Mouse (Mus musculus) lung, adult 18-20 months (tissue): ENCODE data around the gene Fbxo4.

Source experiments
- DNase-seq, 2 experiments: peaks; one replicate each; pipeline ENCODE4 v3.0.0; 2022; ENCODE audit warnings: mixed read lengths in 2 of 2

Gene Fbxo4

GRCm38 (mm10) chr15:3978279-3978678, 1.1 kb downstream of the Fbxo4 start:
- DNase-seq: no peak

- peak in 1 of 2 experiments; percentile 29 for DNase-seq
These were observed 6.1 kb downstream of the Fbxo4 start for GRCm38 (mm10) chr15:3973300-3973699.

- no peak for DNase-seq
These were observed 9.2 kb downstream of the Fbxo4 start for GRCm38 (mm10) chr15:3970193-3970592.

GRCm38 (mm10) chr15:3969743-3970142, 9.6 kb downstream of the Fbxo4 start:
- DNase-seq: no peak

- DNase-seq: peak; percentile 17 to 38
These were observed 17.1 kb downstream of the Fbxo4 start for GRCm38 (mm10) chr15:3962251-3962650.

- no peak for DNase-seq
These were observed 19.3 kb downstream of the Fbxo4 start for GRCm38 (mm10) chr15:3960094-3960493.

GRCm38 (mm10) chr15:3957982-3958381, 21.4 kb downstream of the Fbxo4 start:
- peak; percentile 44 to 50 for DNase-seq

GRCm38 (mm10) chr15:3954971-3955370, 24.4 kb downstream of the Fbxo4 start:
- peak in 1 of 2 experiments; percentile 7 for DNase-seq

GRCm38 (mm10) chr15:3938132-3938531, 41.2 kb downstream of the Fbxo4 start:
- no peak for DNase-seq

- DNase-seq: no peak
These were observed 43.3 kb downstream of the Fbxo4 start for GRCm38 (mm10) chr15:3936056-3936455.

GRCm38 (mm10) chr15:3933466-3933865, 45.9 kb downstream of the Fbxo4 start:
- no peak for DNase-seq

GRCm38 (mm10) chr15:3931931-3932330, 47.4 kb downstream of the Fbxo4 start:
- no peak for DNase-seq
